Mouse (Mus musculus) neural tube, embryonic 11.5 days (tissue): ENCODE measurements around the gene Zfp948. TPM values are rescaled to one million over a fixed set of nuclear protein-coding genes. Genes with fewer than 3 reads are reported as not detected.
"Not testable (repeated sequence)": the region's sequence is repeated elsewhere in the genome, so short reads cannot be mapped to it uniquely, and the experiment has no call there.

Experiments
- ATAC-seq: fragments of 200-750 bp; cut with Nextera tagmentation; 2 replicates; pipeline ENCODE4 v1.8.0; 2017; ENCODE audit warnings: moderate number of reproducible peaks, mild to moderate bottlenecking, moderate TSS enrichment, moderate library complexity; ENCODE audit not compliant: insufficient read depth, low FRiP score, low TSS enrichment
- DNase-seq: peaks from one replicate; pipeline ENCODE4 v3.0.0-alpha.2; 2015; ENCODE audit warnings: low spot score
- H3K27ac ChIP-seq: fragments of 300-500 bp; sonication (generic); 2 replicates; pipeline ENCODE4 v1.5.1; 2014; ENCODE audit warnings: low read depth, mild to moderate bottlenecking, low read length
- H3K27me3 ChIP-seq: fragments of 300-500 bp; sonication (generic); 2 replicates; pipeline ENCODE4 v1.6.1; 2014; ENCODE audit warnings: mild to moderate bottlenecking, low read length, mixed read lengths; ENCODE audit not compliant: control insufficient read depth, insufficient read depth
- H3K36me3 ChIP-seq: fragments of 300-500 bp; sonication (generic); 2 replicates; pipeline ENCODE4 v1.6.1; 2014; ENCODE audit warnings: mild to moderate bottlenecking, low read length, moderate library complexity, mixed read lengths; ENCODE audit not compliant: control insufficient read depth, insufficient read depth
- H3K4me1 ChIP-seq: fragments of 300-500 bp; sonication (generic); 2 replicates; pipeline ENCODE4 v1.6.1; 2014; ENCODE audit warnings: low read length, mixed read lengths; ENCODE audit not compliant: control insufficient read depth, insufficient read depth
- H3K4me2 ChIP-seq: fragments of 300-500 bp; sonication (generic); 2 replicates; pipeline ENCODE4 v1.6.1; 2014; ENCODE audit warnings: low read depth, mild to moderate bottlenecking, moderate library complexity
- H3K4me3 ChIP-seq: fragments of 300-500 bp; sonication (generic); 2 replicates; pipeline ENCODE4 v1.5.1; 2014; ENCODE audit warnings: low read depth, low read length
- H3K9ac ChIP-seq: fragments of 300-500 bp; sonication (generic); 2 replicates; pipeline ENCODE4 v1.6.1; 2014; ENCODE audit warnings: mild to moderate bottlenecking, low read length
- H3K9me3 ChIP-seq: fragments of 300-500 bp; sonication (generic); 2 replicates; pipeline ENCODE4 v1.6.1; 2016; ENCODE audit warnings: low read length; ENCODE audit not compliant: control insufficient read depth
- WGBS: fragments of 180-500 bp; shearing (Covaris S2); extraction: QIAGEN DNeasy Blood & Tissue Kit; methylation state at CpG from one replicate; pipeline ENCODE4 v1.1.7; 2014; 5-methylcytosine and 5-hydroxymethylcytosine counted together
- polyA plus RNA-seq: library from polyadenylated mRNA; unstranded; fragments of >200 nt; fragmentation: Nextera tagmentation; extraction: Ambion mirVana; gene quantifications from 2 replicates; pipeline ENCODE4 v1.2.1, GENCODE M21; 2014

Zfp948 gene
- polyA plus RNA-seq, 1 experiment from 2014 or later: 20.4 TPM

DNA sequence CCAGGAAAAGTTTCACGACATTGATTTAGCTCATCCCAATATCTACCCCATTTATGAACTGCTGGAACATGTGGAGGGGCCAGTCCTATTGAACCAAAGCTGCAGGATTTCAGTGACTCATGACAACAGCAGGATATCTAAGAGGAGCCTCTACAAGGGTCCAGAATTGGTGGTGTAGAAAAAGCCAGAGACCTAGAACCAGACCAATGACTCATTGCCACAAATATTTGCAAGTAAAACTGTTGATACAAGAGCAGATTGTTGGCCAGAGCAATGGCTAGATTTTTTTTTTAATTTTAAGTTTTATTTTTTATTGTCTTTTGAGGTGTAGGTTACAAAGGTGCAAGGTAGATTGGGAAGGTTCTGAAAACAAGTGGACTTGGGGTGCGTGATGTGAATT lies 18.7 kb downstream of the Zfp948 start:
- DNase-seq (no peak), ATAC-seq (no peak)
- no peak overlapping the region for H3K4me2 ChIP-seq
- no peak overlapping the region for H3K4me3 ChIP-seq
- H3K9ac ChIP-seq: no peak overlapping the region
- H3K9me3 ChIP-seq: no peaks in the 10 kb centered on the region
- no peaks in the 10 kb centered on the region for H3K4me1 ChIP-seq
- no peaks in the 10 kb centered on the region for H3K27me3 ChIP-seq
- 92% methylated on average over 2 of the region's 2 CpGs for WGBS
- peaks cover 12% of the 10 kb centered on the region for H3K36me3 ChIP-seq
- no peak overlapping the region for H3K27ac ChIP-seq

DNA sequence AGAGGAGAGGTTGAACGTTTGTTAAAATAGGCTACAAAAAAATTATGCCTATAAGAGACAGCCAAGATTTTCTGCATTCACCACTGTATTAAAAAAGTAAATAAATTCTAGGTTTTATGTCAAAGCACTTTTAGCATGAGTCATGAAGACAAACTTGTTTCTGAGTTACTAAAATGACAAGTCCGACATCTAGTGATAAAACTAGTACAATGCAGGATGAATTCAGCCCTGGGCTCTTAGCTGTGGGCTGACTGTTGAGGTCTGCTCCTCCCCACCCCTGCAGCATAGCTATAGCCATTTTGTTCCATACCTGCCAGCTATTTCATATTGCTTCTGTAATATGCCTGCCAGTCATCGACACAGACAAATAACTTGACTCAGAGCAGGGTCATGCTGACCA lies 49.5 kb downstream of the Zfp948 start:
- H3K27me3 ChIP-seq: no peaks in the 10 kb centered on the region
- H3K27ac ChIP-seq: no peak overlapping the region
- no peak overlapping the region for H3K4me2 ChIP-seq
- ATAC-seq: no peak
- no peaks in the 10 kb centered on the region for H3K4me1 ChIP-seq
- H3K9ac ChIP-seq: no peak overlapping the region
- WGBS: 84% methylated on average over 3 of the region's 3 CpGs
- no peaks in the 10 kb centered on the region for H3K9me3 ChIP-seq
- no peak overlapping the region for H3K4me3 ChIP-seq
- no peak for DNase-seq
- H3K36me3 ChIP-seq: no peaks in the 10 kb centered on the region

DNA sequence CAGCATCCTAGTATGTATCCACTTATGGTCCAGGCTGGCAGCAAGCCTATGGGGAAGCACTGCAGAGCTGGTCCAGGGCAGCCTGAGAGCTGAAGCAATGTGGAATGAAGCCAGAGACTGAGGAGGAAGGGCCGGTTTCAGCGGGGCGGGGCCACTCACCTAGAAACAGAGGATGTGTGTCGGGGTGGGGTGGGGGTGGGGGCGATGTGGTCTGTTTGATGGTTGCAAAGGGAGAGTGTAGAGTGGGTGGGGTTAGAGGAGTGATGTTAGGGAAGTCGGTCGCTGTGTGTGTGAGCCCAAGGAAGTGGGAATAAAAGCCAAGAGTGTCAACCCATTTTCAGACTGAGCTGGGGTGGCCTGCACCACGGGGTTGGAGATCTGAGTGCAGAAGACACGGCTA lies 50.5 kb downstream of the Zfp948 start:
- Histone ChIP-seq H3K4me1 (no peaks in the 10 kb centered on the region), H3K36me3 (no peaks in the 10 kb centered on the region), H3K9me3 (no peaks in the 10 kb centered on the region), H3K27me3 (no peaks in the 10 kb centered on the region), H3K27ac (no peak overlapping the region), H3K9ac (no peak overlapping the region), H3K4me2 (no peak overlapping the region), H3K4me3 (no peak overlapping the region)
- 7% methylated on average over 9 of the region's 9 CpGs for WGBS
- DNase-seq (no peak), ATAC-seq (no peak)

DNA sequence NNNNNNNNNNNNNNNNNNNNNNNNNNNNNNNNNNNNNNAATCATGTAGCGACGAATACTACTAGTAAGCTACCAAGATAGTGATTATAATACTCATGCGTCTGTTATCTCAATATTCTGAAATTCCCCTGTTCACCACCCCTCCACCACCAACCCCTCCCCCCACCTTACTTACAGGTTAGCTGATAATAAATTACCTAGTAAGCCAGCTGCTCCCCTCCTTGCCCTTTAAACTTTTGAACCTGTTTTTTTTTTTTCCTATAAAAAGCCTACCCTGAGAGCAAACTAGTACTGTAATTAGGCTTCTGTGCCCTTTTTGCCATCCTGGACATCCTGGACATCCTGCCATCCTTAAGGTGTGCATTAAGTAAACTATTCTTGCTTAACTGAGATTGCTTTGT lies 56.8 kb downstream of the Zfp948 start:
- no CpG with 5 or more reads among the region's 3 CpGs for WGBS
- Histone ChIP-seq H3K27ac (no peak overlapping the region), H3K9me3 (no peaks in the 10 kb centered on the region), H3K4me3 (no peak overlapping the region), H3K36me3 (no peaks in the 10 kb centered on the region), H3K4me1 (no peaks in the 10 kb centered on the region), H3K27me3 (no peaks in the 10 kb centered on the region), H3K9ac (no peak overlapping the region), H3K4me2 (no peak overlapping the region)
- no peak for ATAC-seq
- no peak for DNase-seq

DNA sequence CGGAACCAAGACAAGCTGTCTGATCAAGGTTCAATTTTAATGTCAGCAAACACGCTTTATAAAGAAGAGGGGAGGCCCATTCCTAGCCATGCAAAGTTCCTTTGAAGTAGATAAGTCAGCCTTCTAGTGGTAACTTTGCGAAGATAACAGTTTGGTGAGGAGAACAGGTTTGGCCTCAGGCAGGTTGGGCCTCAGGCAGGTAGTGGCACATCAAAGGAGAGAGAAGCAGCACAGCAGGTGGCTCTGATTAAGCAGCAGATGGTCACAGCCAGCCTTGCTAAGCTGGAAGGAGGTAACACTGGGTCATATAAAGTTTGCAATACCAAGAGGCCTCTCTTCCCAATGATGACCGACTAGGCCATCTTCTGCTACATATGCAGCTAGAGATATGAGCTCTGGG lies 69.0 kb downstream of the Zfp948 start:
- not testable (repeated sequence) for H3K4me3 ChIP-seq, H3K27ac ChIP-seq, H3K9me3 ChIP-seq, H3K4me2 ChIP-seq, H3K36me3 ChIP-seq, H3K27me3 ChIP-seq, DNase-seq, H3K4me1 ChIP-seq, ATAC-seq, H3K9ac ChIP-seq
- WGBS: 68% methylated on average over 4 of the region's 4 CpGs

Other genes with a start within 250 kb of the Zfp948 start
- gene Zfp677, start 183.3 kb upstream of the Zfp948 start, polyA plus RNA-seq: 3.8 TPM in 2 replicates
- 4.2 and 4.4 TPM in 2 replicates for gene Zfp54, start 143.8 kb upstream of the Zfp948 start, polyA plus RNA-seq
- 14.5 and 17.1 TPM in 2 replicates for gene Zfp51, start 116.6 kb upstream of the Zfp948 start, polyA plus RNA-seq
- gene Zfp53, start 78.0 kb upstream of the Zfp948 start, polyA plus RNA-seq: 8.7 and 10.1 TPM in 2 replicates
- gene Zfp52, start 31.5 kb upstream of the Zfp948 start, polyA plus RNA-seq: 1.3 and 1.5 TPM in 2 replicates
- 7.2 and 10.5 TPM in 2 replicates for gene Zfp983, start 83.6 kb downstream of the Zfp948 start, polyA plus RNA-seq
- 16.5 and 19.5 TPM in 2 replicates for gene Gm10226, start 124.9 kb downstream of the Zfp948 start, polyA plus RNA-seq
- gene Zfp760, start 140.7 kb downstream of the Zfp948 start, polyA plus RNA-seq: 21.0 and 22.5 TPM in 2 replicates
- 7.3 and 7.8 TPM in 2 replicates for gene Zfp229, start 163.8 kb downstream of the Zfp948 start, polyA plus RNA-seq